Mouse (Mus musculus) frontal cortex, postnatal 25 days (tissue): ENCODE data around the gene Stbd1.
A peak's percentile ranks its signal among the peaks of the same experiment; 100 is the strongest.

Experiments
- DNase-seq, 2 experiments: peaks; one replicate each; pipeline ENCODE4 v3.0.0; 2022; ENCODE audit warnings: low spot score in 2 of 2

The Stbd1 gene

GRCm38 (mm10) chr5:92602691-92603690 lies at the start of gene Stbd1:
Gene Stbd1 (plus strand): TSS chr5:92603041.
- no peak for DNase-seq

- DNase-seq: no peak
Observed at GRCm38 (mm10) chr5:92553939-92554338, 48.9 kb upstream of the Stbd1 start.

- no peak for DNase-seq
Observed at GRCm38 (mm10) chr5:92554443-92554842, 48.4 kb upstream of the Stbd1 start.

GRCm38 (mm10) chr5:92554891-92555511 lies 47.8 kb upstream of the Stbd1 start, which contains the start of gene Fam47e:
Gene Fam47e (plus strand): TSS chr5:92555069.
- peak; percentile 11 to 40 for DNase-seq

GRCm38 (mm10) chr5:92555905-92556304 lies 46.9 kb upstream of the Stbd1 start:
- DNase-seq: no peak

GRCm38 (mm10) chr5:92557508-92557907 lies 45.3 kb upstream of the Stbd1 start:
- no peak for DNase-seq

- DNase-seq: no peak
Observed at GRCm38 (mm10) chr5:92560201-92560600, 42.6 kb upstream of the Stbd1 start.

GRCm38 (mm10) chr5:92562002-92562401 lies 40.8 kb upstream of the Stbd1 start:
- no peak for DNase-seq

- no peak for DNase-seq
Observed at GRCm38 (mm10) chr5:92571232-92571631, 31.6 kb upstream of the Stbd1 start.

- DNase-seq: no peak
Observed at GRCm38 (mm10) chr5:92579559-92579958, 23.3 kb upstream of the Stbd1 start.

GRCm38 (mm10) chr5:92585932-92586331 lies 16.9 kb upstream of the Stbd1 start:
- no peak for DNase-seq

- DNase-seq: no peak
Observed at GRCm38 (mm10) chr5:92595026-92595425, 7.8 kb upstream of the Stbd1 start.

GRCm38 (mm10) chr5:92596865-92597264 lies 6.0 kb upstream of the Stbd1 start:
- no peak for DNase-seq

GRCm38 (mm10) chr5:92599030-92599429 lies 3.8 kb upstream of the Stbd1 start:
- no peak for DNase-seq

GRCm38 (mm10) chr5:92604452-92605247 lies 1.8 kb downstream of the Stbd1 start:
- DNase-seq: no peak

GRCm38 (mm10) chr5:92607492-92608229 lies 4.8 kb downstream of the Stbd1 start:
- no peak for DNase-seq

- no peak for DNase-seq
Observed at GRCm38 (mm10) chr5:92612756-92613155, 9.9 kb downstream of the Stbd1 start.

GRCm38 (mm10) chr5:92621883-92622282 lies 19.0 kb downstream of the Stbd1 start:
- DNase-seq: no peak

- no peak for DNase-seq
Observed at GRCm38 (mm10) chr5:92627896-92628295, 25.1 kb downstream of the Stbd1 start.

- no peak for DNase-seq
Observed at GRCm38 (mm10) chr5:92633526-92633925, 30.7 kb downstream of the Stbd1 start.

GRCm38 (mm10) chr5:92634916-92635315 lies 32.1 kb downstream of the Stbd1 start:
- no peak for DNase-seq
